Mouse (Mus musculus) cerebellum, adult 2 months (tissue): ENCODE results near the gene Ruvbl2.

Experiments used
- CTCF ChIP-seq: fragments of 200-500 bp; IDR thresholded peaks from 2 replicates; pipeline ENCODE4 v1.5.1; 2011; ENCODE audit warnings: low read depth, mild to moderate bottlenecking, control low read depth, low read length, moderate library complexity, borderline replicate concordance; ENCODE audit not compliant: insufficient read depth
- POLR2A ChIP-seq: fragments of 200-500 bp; IDR thresholded peaks from 2 replicates; pipeline ENCODE4 v1.6.1; 2011; ENCODE audit warnings: low read length, control low read depth, borderline replicate concordance; ENCODE audit not compliant: insufficient read depth

- TF ChIP-seq CTCF (no peak), POLR2A (no peak)
Observed at GRCm38 (mm10) chr7:45460860-45461314, 23.0 kb upstream of the Ruvbl2 start.
